Mouse (Mus musculus): ENCODE results near the gene Heatr5b. TPM values are rescaled to one million over a fixed set of nuclear protein-coding genes. Genes with fewer than 3 reads are reported as not detected.

Heatr5b gene
- polyA plus RNA-seq, 1 experiment: 1.5 TPM

DNA sequence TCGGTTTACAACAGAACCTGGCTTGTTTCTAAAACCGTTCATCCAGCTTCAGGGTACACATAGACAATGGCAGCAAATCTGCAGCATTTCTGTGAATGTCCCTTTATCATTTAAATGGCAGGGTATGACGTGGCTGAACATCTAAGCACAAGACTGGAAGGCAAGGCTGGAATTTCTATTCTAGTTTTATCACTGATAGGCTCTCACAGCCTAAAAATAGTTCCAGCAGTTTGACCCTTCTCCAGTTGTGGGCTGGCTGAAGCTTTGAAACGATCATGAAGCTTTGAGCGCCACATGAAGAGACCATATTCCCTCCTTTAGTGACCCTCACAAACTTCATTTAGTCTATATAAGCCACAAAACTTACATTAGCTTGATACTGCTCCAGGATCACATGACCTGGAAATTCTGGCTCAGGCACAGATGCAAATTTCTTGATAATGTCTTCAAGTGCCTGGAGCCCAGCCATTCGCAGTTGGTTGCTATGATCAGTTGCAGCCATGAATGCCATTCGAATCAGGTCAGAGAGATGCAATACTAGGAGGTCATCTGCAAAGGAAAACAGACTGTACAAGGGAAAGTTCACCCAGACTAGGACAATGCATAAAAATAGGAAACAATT, 44.0 kb downstream of the Heatr5b start:
- no peak for TF ChIP-seq GATA1 (IDR thresholded peaks at IDR 0.05; ENCODE audit: low read length)

DNA sequence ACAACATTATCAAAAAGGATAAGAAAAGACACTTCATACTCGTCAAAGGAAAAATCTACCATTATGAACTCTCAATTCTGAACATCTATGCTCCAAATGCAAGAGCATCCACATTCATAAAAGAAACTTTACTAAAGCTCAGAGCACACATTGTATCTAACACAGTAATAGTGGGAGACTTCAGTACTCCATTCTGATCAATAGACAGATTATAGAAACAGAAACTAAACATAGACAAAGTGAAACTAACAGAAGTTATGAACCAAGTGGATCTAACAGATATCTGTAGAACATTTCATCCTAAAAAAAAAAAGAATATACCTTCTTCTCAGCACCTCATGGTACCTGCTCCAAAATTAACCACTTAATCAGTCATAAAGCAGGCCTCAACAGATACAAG, 56.4 kb downstream of the Heatr5b start:
- no peak for TF ChIP-seq GATA1 (IDR thresholded peaks at IDR 0.05; ENCODE audit: low read length)

DNA sequence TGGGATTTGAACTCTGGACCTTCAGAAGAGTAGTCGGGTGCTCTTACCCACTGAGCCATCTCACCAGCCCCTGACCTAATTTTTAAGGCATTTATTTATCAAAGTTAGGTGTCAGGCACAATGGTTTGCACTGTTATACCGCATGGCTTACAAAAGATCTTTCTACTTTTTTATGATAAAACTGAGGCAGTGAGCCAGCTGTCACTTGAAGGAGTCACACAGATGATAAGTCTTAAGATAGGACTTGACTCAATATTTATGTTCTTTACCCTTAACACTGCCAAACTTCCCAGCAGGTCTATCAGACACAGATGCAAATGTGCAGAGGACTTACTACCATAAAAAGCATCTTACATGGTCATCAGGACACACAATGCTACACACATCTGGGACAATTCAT, 62.8 kb downstream of the Heatr5b start:
- no peak for TF ChIP-seq GATA1 (IDR thresholded peaks at IDR 0.05; ENCODE audit: low read length)

DNA sequence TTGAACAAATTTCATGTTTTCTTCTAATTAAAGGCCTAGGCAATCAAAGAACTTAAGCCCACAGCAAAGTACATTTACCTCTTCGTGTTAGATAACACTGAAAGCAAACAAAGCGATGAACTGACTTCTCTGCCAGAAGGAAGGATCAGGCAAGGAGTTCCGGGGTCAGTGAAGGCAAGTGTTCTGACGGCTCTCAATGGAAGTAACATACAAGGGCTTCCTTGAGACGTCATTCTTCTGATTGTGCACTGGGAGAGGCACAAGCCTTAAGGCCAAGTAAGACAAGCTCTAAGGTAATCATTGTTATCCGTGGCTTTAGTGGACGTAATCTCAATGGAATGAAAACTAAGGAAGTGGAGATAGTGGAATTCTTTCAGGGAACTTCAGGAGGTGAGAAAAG, 64.2 kb downstream of the Heatr5b start:
- TF ChIP-seq GATA1 (IDR thresholded peaks at IDR 0.05; ENCODE audit: low read length): no peak

DNA sequence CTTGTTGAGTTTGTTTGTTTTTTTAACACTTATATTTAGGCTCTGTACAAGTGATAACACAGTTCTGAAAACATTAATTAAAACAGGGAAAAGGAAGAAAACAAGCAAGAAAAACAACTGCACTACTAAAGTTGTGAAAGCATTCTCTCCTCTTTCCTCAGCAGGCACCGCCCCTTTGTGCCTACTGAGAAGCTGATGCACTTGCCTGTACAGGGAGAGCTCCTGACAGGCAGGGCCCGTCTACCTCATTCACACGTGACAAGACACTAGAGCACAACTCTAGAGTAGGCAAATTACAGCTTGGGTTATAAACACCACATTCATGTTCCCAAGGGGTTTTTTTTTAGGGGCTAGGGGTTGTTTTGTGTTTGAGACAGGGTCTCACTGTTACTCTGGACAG, 65.8 kb downstream of the Heatr5b start:
- no peak for TF ChIP-seq GATA1 (IDR thresholded peaks at IDR 0.05; ENCODE audit: low read length)

DNA sequence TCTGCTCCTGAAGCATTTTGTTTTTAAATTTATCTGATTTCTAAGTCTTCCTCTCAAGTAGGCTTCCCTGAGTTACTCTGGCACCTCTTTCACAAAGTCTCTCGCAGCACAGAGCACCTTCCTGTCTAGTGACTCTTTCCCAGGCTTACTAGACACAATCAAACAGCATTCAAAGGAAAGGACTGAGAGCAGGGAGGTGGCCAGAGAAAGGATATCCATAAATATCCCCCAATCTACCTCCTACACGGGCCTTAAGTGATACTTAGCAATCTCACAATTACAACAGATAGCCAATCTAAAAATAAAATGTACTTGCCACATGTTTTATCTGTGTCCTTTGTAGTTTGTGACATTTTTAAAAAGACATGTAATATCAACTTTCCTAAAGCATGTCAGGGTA, 66.2 kb downstream of the Heatr5b start:
- no peak for TF ChIP-seq GATA1 (IDR thresholded peaks at IDR 0.05; ENCODE audit: low read length)

DNA sequence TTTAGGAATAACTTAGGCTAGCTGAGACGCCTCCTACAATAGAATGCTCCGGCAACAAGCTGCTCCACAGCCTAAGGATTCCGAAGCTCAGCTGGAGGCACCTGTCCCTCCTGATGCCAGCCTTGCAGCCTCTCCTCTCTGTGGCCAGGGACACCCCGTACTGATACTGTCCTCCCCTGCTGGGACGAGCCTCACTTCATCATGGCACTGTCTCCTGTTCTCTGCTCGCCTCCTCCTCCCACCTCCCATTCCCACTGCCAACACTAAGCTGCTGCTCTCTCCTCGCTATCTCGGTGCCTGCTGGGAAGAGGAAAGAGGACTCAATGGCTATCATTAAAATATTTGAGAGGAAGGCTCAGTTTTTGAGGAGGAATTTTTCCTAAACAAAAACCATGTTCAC, 67.6 kb downstream of the Heatr5b start:
- no peak for TF ChIP-seq GATA1 (IDR thresholded peaks at IDR 0.05; ENCODE audit: low read length)

DNA sequence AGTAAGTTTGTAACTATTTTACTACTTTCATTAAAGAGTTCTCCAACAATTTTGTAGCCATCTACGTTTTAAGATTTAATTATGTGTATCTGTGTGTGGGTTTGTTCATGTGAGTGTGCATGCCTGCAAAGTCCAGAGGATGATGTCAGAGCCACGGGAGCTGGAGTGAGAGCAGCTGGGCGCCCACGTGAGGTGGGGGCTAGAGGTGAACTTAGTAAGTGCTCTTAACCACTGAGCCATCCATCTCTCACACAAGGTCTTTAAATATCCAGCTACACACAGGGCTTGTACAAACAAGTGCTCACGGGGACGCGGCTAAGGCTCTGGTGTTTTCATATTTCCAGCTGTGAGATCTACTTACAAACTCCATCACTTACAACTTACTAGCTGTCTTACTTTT, 69.1 kb downstream of the Heatr5b start:
- TF ChIP-seq GATA1 (IDR thresholded peaks at IDR 0.05; ENCODE audit: low read length): no peak

DNA sequence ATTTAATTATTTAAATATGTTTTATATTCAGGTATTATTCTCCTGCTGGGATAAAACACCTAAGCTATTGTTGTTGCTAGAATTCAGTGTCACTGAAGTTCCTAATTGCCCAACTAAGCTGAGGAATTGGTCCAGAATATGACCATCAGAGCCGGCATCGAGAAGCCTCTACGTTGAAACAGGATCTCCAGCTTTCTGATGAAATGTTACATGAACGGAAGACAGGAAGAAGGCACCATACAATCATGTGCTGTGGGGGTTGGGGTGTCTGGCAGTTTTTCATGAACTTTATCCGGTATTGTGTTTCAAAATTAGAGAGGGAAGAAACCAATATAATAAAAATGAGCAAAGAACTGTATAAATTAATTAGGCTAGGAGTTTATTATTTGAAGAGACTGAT, 71.9 kb downstream of the Heatr5b start:
- TF ChIP-seq GATA1 (IDR thresholded peaks at IDR 0.05; ENCODE audit: low read length): no peak

DNA sequence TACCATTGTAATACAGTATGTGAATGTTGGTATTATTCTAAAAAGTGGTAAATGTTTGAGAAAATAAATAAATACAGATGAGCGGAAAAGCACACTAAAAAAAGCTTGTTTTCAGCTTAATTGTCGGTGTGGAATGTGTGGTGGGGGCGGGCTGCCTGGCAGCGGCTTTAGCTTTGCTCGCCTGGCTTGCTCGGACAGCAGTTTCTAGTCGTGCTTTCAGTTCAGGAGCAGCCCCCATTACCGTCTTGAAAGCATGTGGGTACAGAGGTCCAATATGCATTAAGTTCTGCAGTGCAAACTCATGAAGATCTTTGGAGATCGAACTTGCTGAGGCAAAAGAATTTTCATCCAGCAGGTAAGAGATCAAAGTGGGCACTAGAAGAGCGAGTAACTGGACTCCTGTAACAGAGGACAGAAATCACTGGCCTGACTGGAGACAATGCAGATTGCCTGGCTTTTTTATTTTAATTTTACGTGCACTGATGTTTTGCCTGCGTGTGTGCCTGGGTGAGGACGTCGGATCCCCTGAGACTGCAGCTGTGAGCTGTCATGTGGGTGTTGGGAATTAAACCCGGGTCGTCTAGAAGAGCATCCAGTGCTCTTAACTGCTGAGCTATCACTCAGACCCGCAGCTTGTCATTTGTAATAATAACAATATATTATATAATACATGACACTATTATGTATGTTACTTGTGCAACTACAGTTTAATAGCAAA, 82.1 kb downstream of the Heatr5b start:
- TF ChIP-seq GATA1 (IDR thresholded peaks at IDR 0.05; ENCODE audit: low read length): no peak

DNA sequence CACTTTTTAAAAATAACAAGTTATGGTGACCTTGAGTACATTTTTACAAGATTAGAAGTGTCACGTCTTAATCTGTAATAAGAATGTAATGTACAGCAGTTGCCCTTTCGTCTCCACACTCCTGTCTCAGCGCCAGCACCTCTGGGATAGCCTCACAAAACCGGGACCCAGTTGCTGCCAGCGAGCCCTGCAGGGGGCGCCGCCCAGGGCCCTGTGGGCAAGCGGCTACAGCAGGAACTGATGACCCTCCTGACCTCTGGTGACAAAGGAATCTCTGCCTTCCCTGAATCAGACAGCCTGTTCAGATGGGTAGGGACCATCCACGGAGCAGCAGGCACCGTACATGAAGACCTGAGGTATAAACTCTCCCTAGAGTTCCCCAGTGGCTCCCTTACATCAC, 83.1 kb downstream of the Heatr5b start:
- no peak for TF ChIP-seq GATA1 (IDR thresholded peaks at IDR 0.05; ENCODE audit: low read length)

DNA sequence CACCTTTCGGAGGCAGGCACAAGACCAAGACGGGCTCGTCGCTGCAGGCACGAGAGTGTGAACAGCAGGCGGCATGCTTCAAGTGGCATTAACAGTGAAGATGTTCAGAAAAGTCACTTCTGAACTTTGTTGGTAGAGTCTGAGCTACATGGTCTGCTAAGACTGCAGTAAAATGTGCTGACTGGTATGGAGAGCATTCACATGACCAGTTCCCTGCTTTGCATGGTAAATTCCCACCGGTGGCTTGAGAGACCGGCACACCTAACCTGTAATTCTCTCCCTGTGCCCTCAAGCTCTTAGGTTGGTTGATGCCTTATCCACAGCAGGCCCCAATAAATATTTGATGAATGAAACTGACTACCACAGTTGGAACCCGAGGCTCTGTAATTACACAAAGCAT, 86.7 kb downstream of the Heatr5b start:
- TF ChIP-seq GATA1 (IDR thresholded peaks at IDR 0.05; ENCODE audit: low read length): no peak

DNA sequence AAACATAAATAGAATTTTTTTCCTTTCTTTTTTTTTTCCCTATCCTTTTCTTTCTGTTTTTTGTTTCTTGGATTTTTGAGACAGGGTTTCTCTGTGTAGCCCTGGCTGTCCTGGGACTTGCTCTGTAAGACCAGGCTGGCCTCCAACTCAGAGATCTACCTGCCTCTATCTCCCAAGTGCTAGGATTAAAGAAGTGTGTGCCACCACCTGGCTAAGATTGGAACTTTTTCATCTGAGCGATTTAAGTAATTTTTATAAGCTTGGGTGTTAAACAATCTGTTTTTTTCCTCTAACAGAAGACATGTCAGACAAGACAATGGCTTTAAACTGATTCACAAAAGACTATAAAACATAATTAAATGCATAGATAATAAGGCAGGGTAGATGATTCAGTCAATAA, 96.7 kb downstream of the Heatr5b start:
- no peak for TF ChIP-seq GATA1 (IDR thresholded peaks at IDR 0.05; ENCODE audit: low read length)

DNA sequence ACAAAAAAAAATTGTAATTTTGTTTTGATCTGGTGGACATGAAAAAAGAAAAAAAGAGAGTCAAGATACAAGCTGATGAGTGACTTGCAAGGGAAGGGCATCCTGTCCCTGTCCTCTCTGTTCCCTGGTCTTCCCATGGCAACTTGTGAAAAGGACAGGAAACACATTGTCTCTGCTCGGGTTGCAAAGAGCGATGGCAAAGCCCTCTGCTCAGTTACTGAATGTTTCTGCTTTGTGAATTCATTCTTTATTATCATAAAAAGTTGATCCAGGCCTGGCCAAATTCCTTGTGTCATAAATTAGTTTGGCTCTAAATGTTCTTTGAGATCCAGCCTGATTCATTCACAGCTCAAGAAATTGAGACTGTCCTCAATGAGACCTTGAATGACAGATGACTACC, 97.4 kb downstream of the Heatr5b start:
- no peak for TF ChIP-seq GATA1 (IDR thresholded peaks at IDR 0.05; ENCODE audit: low read length)

DNA sequence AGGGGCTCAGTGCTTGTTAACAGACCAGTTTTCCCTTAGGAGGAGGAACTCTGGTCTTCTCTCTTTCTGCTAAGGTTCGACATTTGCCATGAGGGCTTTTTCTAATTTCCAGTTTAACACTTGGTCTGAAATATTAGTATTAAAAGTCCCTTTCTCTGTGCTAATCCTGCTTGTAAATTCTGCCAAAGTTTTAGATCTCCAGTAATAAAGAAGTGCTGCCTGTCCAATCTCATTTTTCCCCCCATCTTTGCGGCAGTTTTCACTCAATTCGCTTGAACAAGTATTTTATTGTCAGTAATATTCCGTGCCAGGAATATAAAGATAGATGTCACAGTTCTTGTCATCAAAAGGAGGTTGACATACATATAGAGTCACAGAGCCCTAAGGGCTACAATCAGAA, 98.1 kb downstream of the Heatr5b start, which contains the start of gene Strn:
TSS of gene Strn (minus strand) at position 101 of the 400 bp plus-strand sequence.
- TF ChIP-seq GATA1 (IDR thresholded peaks at IDR 0.05; ENCODE audit: low read length): no peak

DNA sequence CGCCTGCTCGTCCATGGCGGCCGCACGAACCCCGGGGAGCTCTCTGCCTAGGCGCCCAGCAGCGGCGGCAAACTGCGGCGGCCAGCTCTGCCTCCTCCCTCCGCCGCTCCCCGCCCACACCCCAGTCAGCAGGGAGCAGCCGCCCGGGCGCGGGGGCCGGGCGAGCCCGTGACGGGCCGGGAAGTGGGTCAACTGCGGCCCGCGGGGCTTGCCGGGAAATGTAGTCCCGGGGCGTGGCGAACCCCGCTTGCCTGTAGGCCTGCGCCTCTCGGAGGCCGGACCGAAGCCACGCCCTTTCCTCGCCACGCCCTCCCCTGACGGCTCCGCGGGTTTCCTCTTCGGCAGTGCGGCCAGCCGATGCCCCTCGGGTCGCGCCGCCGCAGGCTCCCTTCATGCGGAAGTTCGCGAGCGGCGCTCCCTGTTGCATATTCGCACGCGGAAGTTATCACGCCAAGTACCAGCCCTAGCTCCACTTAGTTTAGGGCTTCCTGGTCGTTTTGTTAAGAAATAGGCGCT, 98.6 kb downstream of the Heatr5b start:
- TF ChIP-seq GATA1 (IDR thresholded peaks at IDR 0.05; ENCODE audit: low read length): no peak

All from G1E-ER4 (cell line).